Mouse (Mus musculus) E14TG2a.4 (cell line): ENCODE data around the gene Ubap2.

Experiments used
- H3K27me3 ChIP-seq: 2 replicates; pipeline ENCODE4 v1.6.1; 2014; ENCODE audit warnings: low read length, control low read depth; ENCODE audit not compliant: insufficient read depth
- H3K36me3 ChIP-seq: 2 replicates; pipeline ENCODE4 v1.6.1; 2014; ENCODE audit warnings: low read length, control low read depth; ENCODE audit not compliant: insufficient read depth
- H3K4me1 ChIP-seq: replicated peaks from 2 replicates; pipeline ENCODE4 v1.6.1; 2014; ENCODE audit warnings: low read depth, low read length, control low read depth
- H3K4me3 ChIP-seq: replicated peaks from 2 replicates; pipeline ENCODE4 v1.5.1; 2014; ENCODE audit warnings: mild to moderate bottlenecking, low read length
- H3K9me3 ChIP-seq: 2 replicates; pipeline ENCODE4 v1.6.1; 2014; ENCODE audit warnings: low read length, control low read depth
- CTCF ChIP-seq: conservative IDR thresholded peaks from 2 replicates; pipeline ENCODE4 v1.5.1; 2014; ENCODE audit warnings: low read length
- NANOG ChIP-seq: IDR thresholded peaks from 2 replicates; pipeline ENCODE4 v1.6.1; 2014; ENCODE audit warnings: borderline replicate concordance, low read length, mixed read lengths
- POU5F1 ChIP-seq: IDR thresholded peaks from 2 replicates; pipeline ENCODE4 v1.6.1; 2014; ENCODE audit warnings: low read length, borderline replicate concordance

The Ubap2 gene

GRCm38 (mm10) chr4:41304302-41304701, 29.4 kb upstream of the Ubap2 start:
- H3K4me1 ChIP-seq = peaks cover 76% of the 10 kb centered on the region
- peaks cover 93% of the 10 kb centered on the region for H3K36me3 ChIP-seq
- H3K27me3 ChIP-seq = no peaks in the 10 kb centered on the region
- no peak for TF ChIP-seq POU5F1
- no peak for TF ChIP-seq CTCF
- TF ChIP-seq NANOG = no peak
- no peaks in the 10 kb centered on the region for H3K9me3 ChIP-seq
- H3K4me3 ChIP-seq = no peak overlapping the region

- no peaks in the 10 kb centered on the region for H3K27me3 ChIP-seq
- H3K4me3 ChIP-seq = no peak overlapping the region
- H3K36me3 ChIP-seq = peaks cover 93% of the 10 kb centered on the region
- H3K4me1 ChIP-seq = peaks cover 71% of the 10 kb centered on the region
- no peaks in the 10 kb centered on the region for H3K9me3 ChIP-seq
- TF ChIP-seq NANOG (no peak), CTCF (no peak), POU5F1 (no peak)
Measured at GRCm38 (mm10) chr4:41303671-41304070, 28.7 kb upstream of the Ubap2 start.

- Histone ChIP-seq H3K4me3 (no peak overlapping the region), H3K27me3 (no peaks in the 10 kb centered on the region), H3K4me1 (peaks cover 35% of the 10 kb centered on the region), H3K9me3 (no peaks in the 10 kb centered on the region), H3K36me3 (peaks cover 99% of the 10 kb centered on the region)
- no peak for TF ChIP-seq CTCF
Measured at GRCm38 (mm10) chr4:41298976-41299375, 24.0 kb upstream of the Ubap2 start.

- no peak overlapping the region for H3K4me3 ChIP-seq
- TF ChIP-seq POU5F1 = no peak
- no peak for TF ChIP-seq NANOG
- no peak for TF ChIP-seq CTCF
- H3K4me1 ChIP-seq = peaks cover 17% of the 10 kb centered on the region
- no peaks in the 10 kb centered on the region for H3K9me3 ChIP-seq
- H3K36me3 ChIP-seq = peaks cover 100% of the 10 kb centered on the region
- no peaks in the 10 kb centered on the region for H3K27me3 ChIP-seq
Measured at GRCm38 (mm10) chr4:41295960-41296359, 21.0 kb upstream of the Ubap2 start.

- Histone ChIP-seq H3K36me3 (peaks cover 100% of the 10 kb centered on the region), H3K27me3 (no peaks in the 10 kb centered on the region), H3K4me3 (no peak overlapping the region), H3K4me1 (peaks cover 17% of the 10 kb centered on the region), H3K9me3 (no peaks in the 10 kb centered on the region)
- TF ChIP-seq NANOG (no peak), CTCF (no peak), POU5F1 (no peak)
Measured at GRCm38 (mm10) chr4:41295507-41295906, 20.6 kb upstream of the Ubap2 start.

- TF ChIP-seq POU5F1 (no peak), CTCF (no peak), NANOG (no peak)
- Histone ChIP-seq H3K36me3 (peaks cover 94% of the 10 kb centered on the region), H3K9me3 (no peaks in the 10 kb centered on the region), H3K27me3 (no peaks in the 10 kb centered on the region), H3K4me1 (peaks cover 17% of the 10 kb centered on the region), H3K4me3 (no peak overlapping the region)
Measured at GRCm38 (mm10) chr4:41293907-41294306, 19.0 kb upstream of the Ubap2 start.

GRCm38 (mm10) chr4:41289802-41290201, 14.9 kb upstream of the Ubap2 start:
- TF ChIP-seq NANOG (no peak), CTCF (no peak)
- Histone ChIP-seq H3K4me1 (peaks cover 21% of the 10 kb centered on the region), H3K36me3 (peaks cover 53% of the 10 kb centered on the region), H3K4me3 (no peak overlapping the region), H3K27me3 (no peaks in the 10 kb centered on the region), H3K9me3 (no peaks in the 10 kb centered on the region)

- Histone ChIP-seq H3K36me3 (peaks cover 19% of the 10 kb centered on the region), H3K27me3 (no peaks in the 10 kb centered on the region), H3K9me3 (no peaks in the 10 kb centered on the region), H3K4me3 (no peak overlapping the region), H3K4me1 (peaks cover 30% of the 10 kb centered on the region)
- no peak for TF ChIP-seq NANOG
- peak; percentile 59; the same call in 1 of the 2 replicates for TF ChIP-seq CTCF
Measured at GRCm38 (mm10) chr4:41286420-41286819, 11.5 kb upstream of the Ubap2 start.

GRCm38 (mm10) chr4:41284087-41284486, 9.1 kb upstream of the Ubap2 start:
- Histone ChIP-seq H3K4me1 (peaks cover 33% of the 10 kb centered on the region), H3K4me3 (no peak overlapping the region; the same call in 1 of the 2 replicates), H3K27me3 (no peaks in the 10 kb centered on the region), H3K36me3 (no peaks in the 10 kb centered on the region), H3K9me3 (no peaks in the 10 kb centered on the region)
- no peak for TF ChIP-seq NANOG
- no peak for TF ChIP-seq CTCF
- TF ChIP-seq POU5F1 = no peak
